Mouse (Mus musculus): ENCODE measurements at regions not wholly inside any gene's neighbourhood (a gene's known extent, or its start where the extent isn't known, plus 50 kb on each side); places are given as distances from the start of the nearest gene placed in this dataset.

DNA sequence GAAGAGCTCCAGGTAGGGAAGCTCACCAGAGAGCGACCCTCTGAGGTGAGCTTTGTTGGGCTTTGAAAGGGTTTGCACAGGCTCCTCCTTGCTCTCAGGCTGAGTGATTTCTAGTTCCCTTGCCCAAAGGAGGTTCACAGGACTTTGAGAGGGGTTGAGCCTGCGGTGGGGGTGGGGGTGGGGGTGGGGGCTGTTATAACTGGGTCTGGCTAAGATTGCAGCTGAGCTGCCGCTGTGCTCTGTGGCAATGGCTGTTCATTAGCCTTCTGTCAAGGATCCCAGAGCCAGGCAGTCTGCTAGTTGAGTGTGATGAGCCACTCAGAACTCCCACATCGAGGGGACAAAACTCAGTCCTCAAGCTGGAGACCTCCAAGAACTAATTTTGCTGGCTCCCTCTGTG, 59.5 kb upstream of the Hhip start:
- no peaks in the 10 kb centered on the region for H3K36me3 ChIP-seq (ENCODE audit: control insufficient read depth, insufficient read depth, low read length, poor library complexity, severe bottlenecking)
- no peaks in the 10 kb centered on the region for H3K9me3 ChIP-seq (replicated peaks; ENCODE audit: control insufficient read depth, insufficient read depth, low read length, poor library complexity, severe bottlenecking)
- no peaks in the 10 kb centered on the region for H3K4me1 ChIP-seq (ENCODE audit: control insufficient read depth, insufficient read depth, low read length)
- no peak overlapping the region for H3K27ac ChIP-seq (ENCODE audit: insufficient read depth, low read length)
- no peak for TF ChIP-seq EP300 (IDR thresholded peaks at IDR 0.05; ENCODE audit: insufficient read depth, low read depth, low read length)
- no peak for TF ChIP-seq CTCF (IDR thresholded peaks at IDR 0.05; ENCODE audit: low read depth, low read length)
- no peak for TF ChIP-seq POLR2A (IDR thresholded peaks at IDR 0.05; ENCODE audit: insufficient read depth, low read length)
- H3K4me3 ChIP-seq (ENCODE audit: low read depth, low read length) = no peak overlapping the region
- H3K27me3 ChIP-seq (ENCODE audit: control insufficient read depth, insufficient read depth, low read length, poor library complexity, severe bottlenecking) = no peaks in the 10 kb centered on the region
- no peak overlapping the region for H3K9ac ChIP-seq (ENCODE audit: low read depth, poor library complexity, severe bottlenecking)
